Mouse (Mus musculus) ES-Bruce4 (cell line): ENCODE measurements around the gene Tgfb1.

Experiments
- CTCF ChIP-seq: IDR thresholded peaks from one replicate; pipeline ENCODE4 v1.8.1; 2011; ENCODE audit warnings: low read depth, low read length
- EP300 ChIP-seq: IDR thresholded peaks from 2 replicates; pipeline ENCODE4 v1.6.1; 2011; ENCODE audit warnings: low read depth, low read length; ENCODE audit not compliant: insufficient read depth
- POLR2A ChIP-seq: IDR thresholded peaks from one replicate; pipeline ENCODE4 v1.8.1; 2011; ENCODE audit warnings: low read length; ENCODE audit not compliant: insufficient read depth

- TF ChIP-seq POLR2A (no peak), CTCF (no peak), EP300 (peak; percentile 93)
These were observed 17.6 kb upstream of the Tgfb1 start for GRCm38 (mm10) chr7:25669158-25669557.
